Mouse (Mus musculus) lung, postnatal 36 days (tissue): ENCODE results near the gene Itga1.

Experiments used
- DNase-seq: peaks from one replicate; pipeline ENCODE4 v3.0.0; 2022; ENCODE audit warnings: mixed read lengths

The Itga1 gene

GRCm38 (mm10) chr13:115098227-115098626 is 3.5 kb downstream of the Itga1 start:
- DNase-seq = no peak

GRCm38 (mm10) chr13:115096965-115097364 is 4.8 kb downstream of the Itga1 start:
- DNase-seq = no peak

GRCm38 (mm10) chr13:115096216-115096615 is 5.5 kb downstream of the Itga1 start:
- DNase-seq = no peak

- no peak for DNase-seq
These were observed 6.4 kb downstream of the Itga1 start for GRCm38 (mm10) chr13:115095392-115095791.

- no peak for DNase-seq
These were observed 10.3 kb downstream of the Itga1 start for GRCm38 (mm10) chr13:115091511-115091910.

DNA sequence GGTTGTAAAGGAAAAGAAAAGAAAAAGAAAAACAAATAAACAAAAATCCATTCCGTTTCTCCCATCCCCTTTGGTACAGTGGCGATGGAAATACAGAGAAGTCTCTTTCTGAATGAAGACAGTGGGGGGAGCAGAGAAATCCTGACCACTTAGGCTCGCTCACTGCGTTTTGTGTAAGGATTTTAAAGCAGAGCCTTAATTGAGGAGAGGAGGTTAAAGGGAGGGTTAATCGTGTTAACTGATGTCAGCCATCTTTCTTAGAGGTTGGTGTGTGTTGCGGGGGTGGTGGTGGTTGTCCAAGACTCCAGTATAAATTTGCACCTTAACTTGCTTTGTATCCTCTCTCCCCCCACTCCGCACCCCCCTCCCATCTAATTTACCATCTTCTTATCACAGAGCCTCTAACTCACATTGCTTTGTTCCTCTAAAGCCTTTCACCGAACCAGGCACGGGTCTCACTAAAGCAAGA is 10.8 kb downstream of the Itga1 start:
- DNase-seq = no peak

- DNase-seq = peak; percentile 97
These were observed 11.4 kb downstream of the Itga1 start, which contains the start of gene Pelo for GRCm38 (mm10) chr13:115090069-115090976. Pelo (minus strand) TSS chr13:115090186.

GRCm38 (mm10) chr13:115089395-115090025 is 12.3 kb downstream of the Itga1 start:
- DNase-seq = peak; percentile 34

- DNase-seq = no peak
These were observed 12.8 kb downstream of the Itga1 start for GRCm38 (mm10) chr13:115089020-115089394.

- peak; percentile 37 for DNase-seq
These were observed 15.8 kb downstream of the Itga1 start for GRCm38 (mm10) chr13:115085974-115086373.

- DNase-seq = no peak
These were observed 19.4 kb downstream of the Itga1 start for GRCm38 (mm10) chr13:115082339-115082738.

DNA sequence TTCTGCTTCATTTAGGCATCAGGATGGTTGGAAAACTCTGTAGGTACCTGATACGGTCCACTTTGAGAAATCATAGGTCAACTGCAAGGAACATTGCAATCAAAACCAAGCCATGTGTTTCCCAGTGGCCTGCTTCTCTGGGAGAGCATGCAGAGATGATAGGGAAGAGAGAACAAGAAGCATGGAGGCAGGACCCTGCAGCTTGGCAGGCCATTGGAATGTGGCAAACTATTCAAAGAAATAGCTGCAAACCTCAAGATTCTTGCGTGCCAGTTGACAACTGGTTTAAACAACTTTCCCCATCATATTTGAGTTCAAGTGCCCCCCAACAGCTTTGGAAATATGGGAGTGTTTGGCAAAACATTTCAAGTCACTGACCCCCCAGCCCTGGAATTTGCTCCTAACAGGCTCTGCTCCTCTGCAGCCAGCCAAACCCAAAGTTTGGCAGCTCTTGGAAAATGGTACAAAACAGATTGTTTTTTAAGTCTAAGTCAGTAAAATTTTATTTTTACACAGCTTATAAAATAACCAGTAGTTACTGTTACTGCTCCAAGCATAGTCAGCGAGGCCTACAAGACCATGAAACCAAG is 21.7 kb downstream of the Itga1 start:
- DNase-seq = no peak

DNA sequence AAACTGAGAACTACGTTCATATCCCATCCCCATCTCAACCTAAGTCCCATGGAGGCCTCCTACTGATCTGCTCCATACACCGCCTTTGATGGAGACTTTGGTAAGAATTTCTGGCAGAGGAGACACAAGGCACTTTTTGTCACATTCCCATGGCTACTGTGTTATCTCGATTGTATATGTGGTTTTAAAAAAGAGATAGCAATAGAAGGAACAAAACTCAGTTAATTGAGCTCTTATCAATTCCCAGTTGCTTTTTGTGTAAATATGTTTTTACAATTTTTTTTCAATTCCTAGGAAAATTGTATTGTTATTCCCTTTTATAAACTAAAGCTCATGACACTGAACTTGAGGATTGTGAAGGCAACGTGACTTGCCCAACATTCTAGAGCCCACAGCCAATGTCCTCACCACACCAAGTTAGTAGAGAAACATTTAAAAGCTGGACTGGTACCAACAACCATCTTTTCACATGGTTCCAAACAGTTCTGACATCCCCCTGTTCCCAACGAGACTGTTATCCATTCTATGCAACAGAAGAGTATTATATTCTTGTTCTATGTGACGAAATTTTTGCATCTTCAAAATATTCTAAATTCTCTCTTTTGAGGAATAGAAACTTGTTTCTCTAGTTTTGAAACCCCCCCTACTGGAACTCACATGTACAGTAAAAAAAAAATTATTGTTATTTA is 22.6 kb downstream of the Itga1 start:
- no peak for DNase-seq

- DNase-seq = peak; percentile 53
These were observed 24.2 kb downstream of the Itga1 start for GRCm38 (mm10) chr13:115077346-115078134.

DNA sequence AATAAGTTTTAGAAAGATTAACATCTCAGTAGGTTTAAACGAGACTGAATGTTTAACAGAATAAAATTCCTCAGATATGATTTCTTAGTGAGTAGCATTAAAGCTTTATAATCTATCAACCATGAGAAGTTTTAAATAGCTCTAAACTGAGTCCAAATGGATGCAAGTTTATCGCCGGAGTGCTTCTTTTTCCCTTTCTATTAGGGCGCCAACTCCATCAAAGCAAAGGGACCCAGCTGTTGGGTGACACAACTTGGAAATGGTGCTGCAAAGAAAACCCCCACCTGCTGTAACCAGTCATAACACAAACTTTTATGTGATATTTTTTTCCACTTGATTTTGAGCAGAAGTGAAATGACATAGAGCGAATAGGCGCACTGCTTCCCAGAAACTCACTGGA is 29.4 kb downstream of the Itga1 start:
- peak; percentile 22 for DNase-seq

- DNase-seq = peak; percentile 78
These were observed 30.3 kb downstream of the Itga1 start for GRCm38 (mm10) chr13:115071431-115071830.

DNA sequence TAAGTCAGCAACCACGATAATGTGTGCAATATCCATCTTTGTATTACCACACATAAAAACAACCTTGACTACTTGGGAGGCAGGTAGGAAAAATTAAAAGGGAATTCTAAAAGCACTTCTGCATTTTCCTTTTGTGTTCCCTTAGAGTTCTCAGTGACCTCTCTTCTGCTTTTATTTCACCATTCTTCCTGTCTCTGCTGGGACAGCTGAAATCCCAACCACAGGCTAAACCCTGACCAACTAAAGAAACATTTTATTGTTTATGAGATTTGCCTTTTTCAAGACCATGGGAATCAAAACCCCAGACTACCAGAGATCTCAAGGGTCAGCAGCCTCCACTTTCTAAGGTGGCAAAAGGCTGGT is 33.8 kb downstream of the Itga1 start:
- no peak for DNase-seq

- DNase-seq = no peak
These were observed 34.3 kb downstream of the Itga1 start for GRCm38 (mm10) chr13:115067324-115067967.

DNA sequence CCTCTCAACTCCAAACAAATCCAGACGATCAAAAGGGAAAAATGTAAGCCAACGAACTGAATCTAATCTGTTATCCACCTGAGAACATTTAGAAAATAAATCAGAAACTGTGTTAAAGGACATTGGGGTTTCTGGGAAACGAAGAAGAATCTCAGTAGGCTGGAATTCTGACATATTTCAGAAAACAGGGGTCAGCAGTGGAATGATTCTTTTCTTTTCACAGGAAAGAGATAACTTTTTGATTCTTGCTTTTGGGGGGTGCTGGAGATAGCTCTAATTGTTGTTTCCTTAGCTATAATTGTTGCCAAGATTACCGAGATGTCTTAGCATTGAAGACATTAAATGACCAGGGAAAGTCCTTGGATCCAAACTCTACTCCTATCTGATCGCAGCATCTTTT is 44.2 kb downstream of the Itga1 start:
- no peak for DNase-seq

DNA sequence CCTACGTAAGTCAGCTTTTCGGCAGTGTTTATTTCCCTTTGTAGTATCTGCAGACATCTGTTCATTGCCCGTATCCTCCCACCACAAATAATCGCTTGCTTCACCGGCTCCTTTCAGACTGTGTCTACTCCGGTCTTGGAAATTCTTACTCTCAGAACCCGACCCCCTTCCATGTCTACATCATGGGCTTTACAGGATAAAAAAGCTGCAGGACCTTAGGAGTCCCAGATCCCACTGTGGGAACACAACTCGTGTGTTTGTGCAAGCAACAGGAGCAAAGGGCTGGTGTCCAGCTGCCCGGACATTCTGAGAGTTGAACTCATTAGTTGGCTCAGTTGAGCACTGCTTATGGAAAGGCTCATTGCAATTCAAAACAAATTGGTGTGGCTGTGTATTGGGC is 47.0 kb downstream of the Itga1 start:
- DNase-seq = no peak

GRCm38 (mm10) chr13:115052568-115052967 is 49.2 kb downstream of the Itga1 start:
- DNase-seq = no peak
